Mouse (Mus musculus) induced T-regulatory cell, adult 2 months (primary cell): ENCODE data around the gene Hist1h2be.

Source experiments
- DNase-seq: peaks from one replicate; pipeline ENCODE4 v3.0.0-alpha.2; 2012; ENCODE audit warnings: low read depth

Gene Hist1h2be

DNA sequence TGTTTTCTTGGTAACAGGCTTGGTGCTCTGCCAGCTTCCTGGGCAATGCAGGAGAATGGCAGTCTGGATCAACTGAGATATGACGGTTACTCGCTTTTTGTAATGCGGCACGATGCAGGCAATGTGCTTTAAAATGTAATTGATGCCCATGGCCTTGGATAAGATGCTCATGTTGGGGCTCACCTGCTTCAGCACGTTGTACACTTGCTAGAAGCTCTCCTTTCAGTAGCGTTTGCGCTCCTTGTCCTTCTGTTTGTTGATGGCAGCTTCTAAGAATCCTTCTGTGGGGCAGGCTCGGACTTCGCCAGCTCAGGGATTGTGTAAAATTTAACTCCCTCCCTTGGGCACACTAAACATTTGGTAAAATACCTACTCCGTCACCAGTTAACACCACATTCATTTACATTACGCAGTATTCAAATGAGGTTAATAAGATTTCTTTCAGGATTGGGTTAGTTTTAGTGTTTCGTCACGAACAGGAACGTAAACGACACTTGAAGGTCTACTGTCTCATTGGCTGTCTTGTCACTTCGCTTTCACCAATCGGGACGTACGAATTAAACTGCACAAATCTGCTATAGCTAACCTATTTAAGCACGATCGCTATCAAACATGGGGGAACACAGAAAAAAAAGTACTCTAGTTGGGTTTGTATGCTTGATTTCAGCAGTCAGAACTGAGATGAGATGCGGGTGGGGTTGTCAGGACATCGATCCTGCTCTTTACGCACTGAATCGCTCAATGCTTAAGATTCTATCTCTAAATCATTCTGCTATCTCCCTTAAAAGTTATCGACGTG is at the start of gene Hist1h2be:
Gene Hist1h2be, minus strand, starts transcription at position 392 of the 799 bp plus-strand sequence.
- peak; percentile 95 for DNase-seq

DNA sequence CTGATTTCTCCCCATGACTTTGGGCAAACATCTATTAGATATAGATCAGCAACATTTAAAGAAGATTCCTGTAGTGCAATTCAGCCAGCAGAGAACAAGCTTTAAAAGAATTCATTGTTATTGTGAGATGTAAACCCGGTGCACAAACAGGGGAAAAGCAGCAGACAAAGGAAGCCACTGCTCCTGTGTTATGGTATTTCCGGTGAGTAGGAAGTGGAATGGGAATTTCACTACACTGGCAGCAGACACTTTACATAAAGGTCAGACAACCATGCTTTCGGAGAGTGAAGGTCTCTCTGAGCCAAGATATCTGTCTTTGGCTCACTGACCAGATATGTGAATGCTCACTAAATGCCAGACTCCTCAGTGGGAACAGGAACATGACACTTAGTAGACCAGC is 41.6 kb upstream of the Hist1h2be start:
- DNase-seq: no peak

DNA sequence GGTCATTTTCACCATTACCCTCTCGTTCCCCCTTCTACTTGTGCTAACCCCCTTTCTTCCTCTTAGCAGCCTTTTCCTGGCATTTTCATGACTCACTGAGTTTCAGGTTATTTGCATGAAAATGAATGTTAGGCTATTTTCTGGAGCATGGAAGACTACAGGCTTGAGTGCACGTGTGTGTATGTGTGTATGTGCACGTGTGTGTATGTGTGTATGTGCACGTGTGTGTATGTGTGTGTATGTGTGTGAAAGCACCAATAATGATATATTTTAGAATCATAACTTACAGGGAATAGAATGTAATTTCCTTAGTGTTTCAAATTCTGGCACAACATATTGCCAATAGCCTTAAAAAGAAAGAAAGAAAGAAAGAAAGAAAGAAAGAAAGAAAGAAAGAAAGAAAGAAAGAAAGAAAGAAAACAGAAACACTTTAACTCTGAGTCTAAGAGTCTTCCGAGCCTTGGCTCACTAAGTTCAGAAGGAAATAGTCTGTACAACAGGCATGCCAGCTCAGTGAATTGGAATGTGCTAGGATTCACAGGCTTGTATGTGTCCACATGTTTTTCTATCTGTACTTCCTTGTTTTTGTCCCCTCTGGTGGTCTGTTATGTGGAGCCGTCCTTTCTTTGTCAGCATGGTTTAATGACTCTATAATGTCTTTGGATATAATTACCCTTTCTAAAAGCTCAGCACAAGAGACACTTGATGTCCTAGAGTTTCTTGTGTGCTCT is 38.9 kb upstream of the Hist1h2be start:
- DNase-seq: no peak

DNA sequence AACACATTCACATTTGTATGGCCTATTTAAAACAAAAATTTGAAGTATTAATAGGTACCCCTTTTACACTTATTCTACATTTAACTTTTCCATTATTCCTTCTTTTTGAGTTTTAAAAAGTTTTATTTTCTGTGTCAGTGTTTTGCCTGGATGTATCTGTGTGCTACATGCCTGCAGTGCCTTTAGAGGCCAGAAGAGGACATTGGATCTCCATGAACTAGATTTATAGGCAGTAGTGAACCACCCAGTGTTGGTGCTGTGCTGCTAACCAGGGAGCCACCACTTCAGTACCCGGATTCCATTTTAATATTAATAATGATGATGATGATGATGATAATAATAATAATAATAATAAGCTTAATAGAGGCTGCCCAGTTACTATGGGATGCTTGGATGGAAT is 9.7 kb upstream of the Hist1h2be start:
- peak; percentile 34 for DNase-seq

DNA sequence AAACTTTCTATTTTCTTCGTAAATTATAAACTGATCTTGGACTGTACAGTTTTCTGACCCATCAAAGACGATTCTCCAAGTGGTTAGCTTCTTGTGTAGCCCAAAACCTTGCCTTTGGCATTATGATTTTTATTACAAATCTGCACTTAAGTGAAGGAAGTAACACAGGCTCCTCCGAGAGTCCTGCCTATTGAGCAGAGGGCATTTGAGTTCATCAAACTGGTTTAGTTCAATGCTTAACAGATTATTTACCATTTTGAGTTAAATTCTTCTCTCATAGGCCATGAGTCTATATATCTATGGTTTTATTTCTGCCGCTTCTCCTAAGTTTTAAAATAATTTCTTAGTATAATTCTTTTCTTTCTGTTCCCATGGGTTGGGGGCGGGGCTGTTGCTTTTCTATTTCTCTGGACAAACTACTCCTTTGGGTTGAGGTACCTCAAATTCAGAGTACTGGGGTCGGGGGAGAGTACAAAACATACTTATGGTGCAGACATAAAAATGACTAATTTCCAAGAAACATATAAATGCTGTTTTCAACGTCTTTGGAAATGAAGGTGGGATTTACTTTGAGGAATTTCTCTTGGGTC is 2.0 kb upstream of the Hist1h2be start:
- DNase-seq: no peak

DNA sequence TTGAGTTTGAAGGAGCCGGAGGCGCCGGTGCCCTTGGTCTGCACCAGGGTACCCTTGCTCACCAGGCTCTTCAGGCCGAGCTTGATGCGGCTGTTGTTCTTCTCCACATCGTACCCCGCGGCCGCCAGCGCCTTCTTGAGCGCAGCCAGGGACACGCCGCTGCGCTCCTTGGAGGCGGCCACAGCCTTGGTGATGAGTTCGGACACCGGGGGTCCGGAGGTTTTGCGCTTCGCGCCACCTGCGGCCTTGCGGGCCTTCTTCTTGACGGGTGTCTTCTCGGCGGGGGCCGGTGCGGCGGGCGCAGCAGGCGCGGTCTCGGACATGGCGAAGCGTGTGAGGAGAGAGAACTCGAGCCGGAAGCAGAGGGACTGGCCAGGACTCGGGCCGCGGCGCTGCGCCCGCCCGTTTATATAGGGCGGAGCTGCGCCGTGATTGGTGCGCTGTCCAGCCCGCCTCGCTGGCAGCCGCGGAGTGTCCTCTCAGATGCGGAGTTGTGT is 1.3 kb upstream of the Hist1h2be start, which contains the start of gene Hist1h1e:
Gene Hist1h1e, minus strand, starts transcription at position 384 of the 497 bp plus-strand sequence.
- peak; percentile 87 for DNase-seq

DNA sequence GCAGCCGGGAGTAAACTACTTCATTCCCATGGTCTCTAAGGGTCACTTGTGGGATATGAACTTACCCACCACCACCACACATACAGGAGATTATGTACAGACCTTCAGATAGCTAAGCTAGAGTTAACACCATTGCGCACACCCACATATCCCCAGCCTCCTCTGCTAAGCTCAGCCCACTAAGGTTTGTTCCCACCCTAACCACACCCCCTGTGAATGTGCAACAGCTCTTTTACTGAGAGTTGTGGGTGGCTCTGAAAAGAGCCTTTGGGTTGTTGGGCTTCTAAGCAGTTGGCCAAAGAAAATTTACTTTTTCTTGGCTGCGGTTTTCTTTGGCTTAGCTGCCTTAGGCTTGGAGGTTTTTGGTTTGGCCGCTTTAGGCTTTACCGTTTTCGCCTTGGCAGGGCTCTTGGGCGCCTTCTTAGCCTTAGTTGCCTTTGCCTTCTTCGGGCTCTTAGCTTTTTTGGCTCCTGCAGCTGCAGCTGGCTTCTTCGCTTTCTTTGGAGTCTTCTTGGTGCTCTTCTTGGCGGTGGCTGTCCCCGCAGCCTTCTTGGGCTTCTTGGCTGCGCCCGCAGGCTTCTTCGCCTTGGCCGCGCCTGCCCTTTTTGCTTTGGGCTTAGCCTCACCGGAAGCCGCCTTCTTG is 729 bp upstream of the Hist1h2be start:
- peak; percentile 93 for DNase-seq

DNA sequence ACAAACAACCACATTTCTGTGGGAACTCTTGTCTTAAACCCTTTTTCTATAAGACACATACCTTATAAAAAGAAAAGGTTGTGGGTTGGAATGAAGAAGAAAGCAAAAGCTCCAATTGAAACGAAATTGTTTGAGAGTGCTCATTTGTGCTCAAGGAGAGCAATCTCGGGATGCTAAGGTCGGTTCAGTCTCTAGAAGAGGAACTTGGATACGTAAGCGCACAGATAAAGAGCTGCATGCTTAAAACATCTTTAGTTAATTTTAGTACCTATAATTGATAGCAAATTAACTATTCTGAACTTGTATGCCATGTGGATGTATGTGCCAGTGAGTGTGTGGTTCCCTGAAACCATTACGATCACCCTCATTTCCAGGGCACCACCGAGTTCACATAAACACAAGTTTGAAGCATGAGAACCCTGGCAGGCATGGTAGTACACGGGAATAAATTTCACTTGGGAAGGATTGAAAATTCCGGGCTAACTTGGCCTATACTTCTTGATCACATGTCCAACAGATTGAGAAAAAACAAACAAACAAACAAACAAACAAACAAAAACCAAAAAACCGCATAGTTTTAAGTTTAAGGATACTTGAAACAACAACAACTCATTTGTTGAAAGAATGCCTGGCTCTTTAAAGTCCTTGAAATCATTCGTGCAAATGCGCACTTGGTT is 730 bp downstream of the Hist1h2be start:
- peak; percentile 46 for DNase-seq

DNA sequence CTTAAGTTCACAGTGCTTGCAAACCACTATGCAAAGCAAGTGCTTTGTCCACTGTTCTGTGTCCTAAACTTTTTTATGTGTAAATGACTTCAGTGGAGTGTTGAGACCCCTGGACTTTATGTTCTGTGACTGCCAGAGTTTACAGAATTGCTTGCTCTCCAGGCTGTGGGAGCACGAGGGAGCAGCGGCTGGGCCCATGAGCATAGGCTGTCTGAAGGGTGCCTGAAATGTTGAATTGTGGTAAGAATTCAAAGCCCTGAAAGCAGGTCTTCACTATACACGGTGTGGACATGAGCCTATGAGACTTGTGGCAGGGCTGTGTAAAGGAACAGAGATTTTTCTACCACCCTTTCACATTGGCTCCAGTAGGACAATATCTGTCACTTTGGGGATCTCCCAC is 9.3 kb downstream of the Hist1h2be start:
- DNase-seq: no peak

DNA sequence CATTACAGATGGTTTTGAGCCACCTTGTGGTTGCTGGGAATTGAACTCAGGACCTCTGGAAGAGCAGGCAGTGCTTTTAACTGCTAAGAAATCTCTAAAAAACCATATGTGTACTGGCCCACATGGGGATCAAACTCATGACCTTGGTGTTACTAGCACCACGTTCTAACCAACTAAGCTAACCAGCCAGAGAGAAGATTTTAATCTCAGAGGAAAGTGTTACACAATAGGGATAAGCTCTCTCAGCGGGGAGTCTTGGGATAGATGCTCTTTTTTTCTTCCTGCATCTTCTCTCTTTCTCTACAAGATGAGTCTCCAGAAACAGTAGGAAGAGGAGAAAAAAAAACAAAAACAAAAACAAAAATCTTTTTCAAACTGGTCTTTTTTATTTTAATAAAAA is 10.5 kb downstream of the Hist1h2be start:
- no peak for DNase-seq

DNA sequence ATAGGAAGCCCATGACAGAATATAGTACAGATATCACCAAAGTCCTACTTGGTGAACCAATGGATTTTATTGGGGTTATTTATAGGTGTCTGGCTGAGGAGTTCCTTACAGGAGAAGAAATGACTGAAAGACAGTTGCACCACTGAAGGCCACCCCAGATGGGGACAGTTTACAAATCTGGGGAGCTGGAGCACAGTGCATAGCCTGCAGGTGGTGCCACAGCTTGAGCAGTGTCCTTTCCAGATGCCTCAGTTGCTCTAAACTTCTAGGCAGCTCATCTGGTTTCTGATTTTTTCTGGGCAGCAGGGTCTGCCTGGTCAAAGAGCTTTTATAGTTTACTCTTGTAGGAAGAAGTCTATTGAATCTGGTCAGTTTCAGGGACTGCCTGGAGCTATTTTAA is 11.1 kb downstream of the Hist1h2be start:
- DNase-seq: no peak

DNA sequence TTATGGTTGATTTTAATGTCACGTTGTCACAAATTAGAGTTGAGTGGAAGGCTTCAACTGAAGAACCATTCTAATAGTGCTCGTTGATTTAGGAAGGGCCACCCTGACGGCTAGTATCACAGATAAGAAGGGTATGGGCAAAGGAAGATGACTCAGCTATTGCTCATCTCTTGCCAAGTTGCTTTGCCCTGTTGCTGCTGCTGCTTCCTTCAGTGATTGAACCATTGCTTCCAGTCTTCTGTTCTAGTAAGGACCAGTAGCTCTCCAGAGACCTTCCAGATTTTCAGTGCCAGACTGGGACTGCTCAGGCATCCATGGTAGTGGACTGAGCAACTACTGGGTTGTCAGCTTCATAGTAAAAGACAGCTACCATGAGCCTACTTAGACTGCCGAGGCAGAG is 11.7 kb downstream of the Hist1h2be start:
- no peak for DNase-seq

DNA sequence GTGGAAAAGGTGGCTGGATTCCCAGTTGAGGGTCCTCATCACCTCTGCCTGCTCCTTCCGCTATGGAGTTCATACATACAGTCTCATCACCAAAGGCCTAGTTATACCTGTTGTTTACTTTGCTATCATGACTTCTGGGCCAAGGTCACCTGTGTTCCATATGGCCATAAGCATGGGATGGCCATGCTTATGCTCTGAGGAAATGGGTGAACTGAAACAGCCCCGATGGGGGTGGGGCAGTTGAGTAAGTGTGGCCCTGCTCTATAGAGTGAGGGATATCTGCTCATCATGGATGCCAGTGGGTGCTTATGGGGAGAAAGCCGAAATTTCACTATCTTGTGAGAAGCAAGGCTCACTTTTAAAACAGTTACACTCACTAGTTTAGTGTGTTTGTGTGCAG is 15.9 kb downstream of the Hist1h2be start:
- no peak for DNase-seq

DNA sequence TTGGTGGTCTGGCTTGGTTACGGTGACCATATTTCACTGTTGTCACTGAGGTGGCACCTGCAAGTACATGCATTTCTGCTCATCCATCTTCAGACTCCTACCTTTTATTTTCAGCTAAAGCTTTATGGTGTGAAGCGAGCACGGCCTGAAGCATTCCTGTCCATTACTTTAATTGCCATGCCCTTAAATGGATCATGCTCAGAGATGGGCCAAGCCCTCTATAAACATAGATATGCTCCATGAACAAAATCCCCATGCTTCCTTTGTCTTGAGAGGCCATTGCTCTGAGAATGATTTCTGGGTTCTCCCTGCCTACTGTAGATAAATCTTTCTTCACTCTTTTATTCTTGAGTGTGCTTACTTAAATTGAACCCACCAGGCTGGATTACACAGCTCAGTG is 16.5 kb downstream of the Hist1h2be start:
- no peak for DNase-seq

DNA sequence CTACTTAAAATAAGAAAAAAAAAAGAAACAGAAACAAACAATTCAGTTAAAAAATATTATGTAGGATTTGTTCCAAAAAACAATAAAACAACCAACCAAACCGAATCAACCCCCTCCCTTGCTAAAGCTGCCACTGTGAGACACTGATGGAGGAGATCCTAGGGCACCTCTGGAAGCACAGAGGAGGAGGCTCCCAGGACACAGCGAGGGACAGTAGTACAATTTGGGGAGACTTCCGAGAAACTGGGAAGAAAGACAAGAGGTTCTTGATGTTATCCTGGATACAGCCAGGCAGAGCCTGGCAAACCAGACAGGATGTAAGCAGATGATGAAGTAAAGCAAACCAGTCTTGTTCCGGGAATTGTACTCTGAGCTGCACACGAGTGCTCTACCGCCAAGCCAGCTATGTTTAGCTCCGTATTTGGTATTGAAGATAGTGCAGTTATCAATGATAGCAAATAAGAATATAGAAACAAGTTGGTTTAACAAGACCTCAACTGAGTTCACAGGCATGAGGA is 17.7 kb downstream of the Hist1h2be start:
- no peak for DNase-seq

DNA sequence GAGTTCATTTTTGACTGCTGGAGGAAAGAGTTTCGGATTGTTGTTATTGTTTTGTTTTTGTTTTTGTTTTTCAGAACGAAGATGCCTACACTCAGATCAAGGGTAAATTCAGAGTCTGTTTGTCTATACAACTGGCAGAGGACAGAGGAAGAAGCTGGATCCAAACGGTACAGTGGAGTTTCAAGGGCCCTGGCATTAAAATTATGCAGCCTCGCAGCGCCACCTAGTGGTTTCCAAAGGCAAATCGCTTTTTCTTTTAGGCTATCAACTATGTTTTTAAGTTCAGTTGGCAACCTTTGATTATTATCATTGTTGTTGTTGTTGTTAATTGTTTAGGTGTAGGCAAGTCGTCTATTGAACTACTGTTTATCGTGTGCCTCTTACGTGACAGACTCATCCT is 23.0 kb downstream of the Hist1h2be start:
- DNase-seq: peak; percentile 93

DNA sequence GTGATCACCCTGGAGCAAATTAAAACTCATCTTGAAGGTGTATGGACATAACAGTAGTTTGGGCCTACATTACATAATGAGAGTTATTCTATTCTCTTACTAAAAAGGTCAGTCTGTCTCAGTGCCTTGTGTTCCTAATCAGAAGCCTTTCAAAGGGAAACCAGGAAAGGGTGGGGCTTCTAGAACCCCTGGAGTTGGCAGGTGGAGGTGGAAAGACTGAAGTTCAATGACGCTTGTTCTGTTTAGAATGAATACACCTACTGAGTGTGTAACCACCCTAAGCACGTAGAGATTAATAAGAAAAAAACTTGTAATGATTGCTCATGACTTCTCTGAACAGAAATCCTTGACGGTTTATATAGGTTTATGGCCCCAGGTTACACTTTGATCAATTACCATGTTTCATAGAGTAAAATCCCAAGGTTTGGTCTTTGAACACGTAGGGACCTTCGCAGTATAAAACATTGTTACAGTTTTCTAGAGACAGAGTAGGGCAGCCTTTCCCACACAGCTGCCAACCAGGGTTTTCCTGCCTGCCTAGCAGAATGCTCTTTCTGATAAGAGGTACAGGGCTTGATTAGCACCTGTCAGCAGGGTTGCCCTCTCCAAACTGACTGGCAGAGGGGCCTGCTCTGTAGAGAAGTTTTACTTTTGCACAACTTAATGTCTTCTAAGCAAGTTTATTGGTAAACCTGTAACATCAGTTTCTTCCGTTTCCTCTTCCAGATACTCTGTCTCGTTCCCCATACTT is 25.1 kb downstream of the Hist1h2be start:
- DNase-seq: no peak

DNA sequence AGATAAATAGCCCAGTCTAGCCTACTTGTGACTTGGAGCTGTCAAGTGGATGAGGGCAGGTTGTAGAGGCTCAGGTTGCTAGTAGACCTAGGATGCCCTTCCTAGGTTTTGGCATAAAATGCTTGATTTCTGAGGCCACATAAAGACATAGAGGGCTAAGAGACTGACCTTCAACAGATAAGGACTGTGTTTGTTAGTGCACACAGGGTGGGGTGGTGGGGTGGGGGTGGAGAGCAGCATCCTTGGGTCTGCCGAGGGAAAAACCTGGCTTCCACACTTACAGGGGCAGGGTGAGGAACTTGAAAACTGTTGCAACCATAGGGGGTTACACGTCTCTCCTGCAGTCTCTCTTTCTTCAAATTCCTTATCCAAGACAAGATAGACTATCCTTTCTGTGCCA is 25.7 kb downstream of the Hist1h2be start:
- DNase-seq: no peak

DNA sequence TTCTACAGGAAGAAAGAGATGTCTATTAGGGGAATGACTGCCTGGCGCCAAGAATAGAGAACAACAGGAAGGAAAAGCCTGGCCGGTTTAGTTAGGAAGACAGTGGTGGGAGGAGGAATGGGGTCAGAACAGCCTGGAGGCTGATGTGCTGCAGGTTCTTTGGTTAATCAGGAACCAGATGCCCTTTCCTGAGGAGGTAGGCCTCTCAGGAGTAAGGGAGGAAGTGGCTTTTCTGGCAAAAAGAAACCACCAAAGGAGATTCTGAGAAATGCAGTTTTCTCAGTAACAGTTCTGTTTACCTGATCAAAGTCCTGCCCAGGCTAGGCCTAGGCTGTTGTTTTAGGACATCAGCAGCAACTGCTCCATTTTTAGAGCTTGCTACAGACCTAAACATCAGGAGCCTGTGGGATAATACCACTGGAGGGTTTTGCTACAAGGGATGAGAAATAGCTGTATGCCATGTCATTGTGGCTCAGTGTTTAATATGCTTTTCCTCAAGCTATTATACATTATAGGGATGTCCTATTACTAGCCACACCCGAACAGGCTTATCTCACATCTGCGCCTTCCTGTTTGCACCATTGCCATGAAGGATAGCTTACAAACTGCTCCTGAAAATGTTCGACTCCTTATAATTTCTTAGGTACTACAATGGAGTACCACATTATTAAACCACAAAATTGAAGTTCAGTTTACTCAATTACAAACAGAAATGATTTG is 27.7 kb downstream of the Hist1h2be start:
- DNase-seq: peak; percentile 48

DNA sequence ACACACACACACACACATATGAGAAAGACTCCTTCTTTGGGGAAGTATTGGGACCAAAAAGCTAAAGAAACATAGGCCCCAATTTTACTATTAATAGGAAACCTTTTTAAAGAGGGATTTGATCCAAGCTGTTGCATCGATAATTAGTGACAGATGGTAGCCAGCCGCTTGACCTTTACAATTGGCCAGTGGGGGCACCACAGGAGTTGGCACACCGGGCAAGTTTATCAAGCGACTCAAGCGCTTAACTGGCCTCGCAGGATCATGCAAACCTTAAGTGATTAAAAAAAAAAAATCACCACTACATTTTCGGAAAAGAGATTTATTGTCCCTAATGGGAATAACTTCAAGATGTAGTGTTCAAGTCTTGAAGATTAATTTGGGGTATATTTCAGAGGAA is 28.3 kb downstream of the Hist1h2be start:
- no peak for DNase-seq
